Mouse (Mus musculus): ENCODE data around the gene Slx4ip.

Slx4ip gene

GRCm38 (mm10) chr2:136947500-136947899, 56.5 kb downstream of the Slx4ip start:
- no peak for DNase-seq (ENCODE audit: low read depth, low spot score)

- no peak for DNase-seq (ENCODE audit: low read depth, low spot score)
Measured at GRCm38 (mm10) chr2:136947937-136948336, 56.9 kb downstream of the Slx4ip start.

- DNase-seq (ENCODE audit: low read depth, low spot score), result no peak
Measured at GRCm38 (mm10) chr2:136952238-136952637, 61.2 kb downstream of the Slx4ip start.

- DNase-seq (ENCODE audit: low read depth, low spot score), result no peak
Measured at GRCm38 (mm10) chr2:136955726-136956571, 64.9 kb downstream of the Slx4ip start.

- DNase-seq (ENCODE audit: low read depth, low spot score), result no peak
Measured at GRCm38 (mm10) chr2:136958697-136959096, 67.7 kb downstream of the Slx4ip start.

- no peak for DNase-seq (ENCODE audit: low read depth, low spot score)
Measured at GRCm38 (mm10) chr2:136975774-136976173, 84.8 kb downstream of the Slx4ip start.

GRCm38 (mm10) chr2:136979056-136979772, 88.2 kb downstream of the Slx4ip start:
- DNase-seq (ENCODE audit: low read depth, low spot score), result no peak

- no peak for DNase-seq (ENCODE audit: low read depth, low spot score)
Measured at GRCm38 (mm10) chr2:136981062-136981879, 90.3 kb downstream of the Slx4ip start.

- no peak for DNase-seq (ENCODE audit: low read depth, low spot score)
Measured at GRCm38 (mm10) chr2:136983959-136984358, 92.9 kb downstream of the Slx4ip start.

- DNase-seq (ENCODE audit: low read depth, low spot score), result no peak
Measured at GRCm38 (mm10) chr2:136985998-136986730, 95.1 kb downstream of the Slx4ip start.

GRCm38 (mm10) chr2:136993116-136993515, 102.1 kb downstream of the Slx4ip start:
- DNase-seq (ENCODE audit: low read depth, low spot score), result no peak

- peak; percentile 34 for DNase-seq (ENCODE audit: low read depth, low spot score)
Measured at GRCm38 (mm10) chr2:136997104-136997503, 106.1 kb downstream of the Slx4ip start.

GRCm38 (mm10) chr2:137002031-137002430, 111.0 kb downstream of the Slx4ip start:
- no peak for DNase-seq (ENCODE audit: low read depth, low spot score)

- no peak for DNase-seq (ENCODE audit: low read depth, low spot score)
Measured at GRCm38 (mm10) chr2:137006656-137007055, 115.6 kb downstream of the Slx4ip start.

GRCm38 (mm10) chr2:137011980-137012379, 121.0 kb downstream of the Slx4ip start:
- no peak for DNase-seq (ENCODE audit: low read depth, low spot score)

- no peak for DNase-seq (ENCODE audit: low read depth, low spot score)
Measured at GRCm38 (mm10) chr2:137013151-137013550, 122.1 kb downstream of the Slx4ip start.

GRCm38 (mm10) chr2:137013811-137014350, 122.9 kb downstream of the Slx4ip start:
- DNase-seq (ENCODE audit: low read depth, low spot score), result no peak

- no peak for DNase-seq (ENCODE audit: low read depth, low spot score)
Measured at GRCm38 (mm10) chr2:137014423-137014822, 123.4 kb downstream of the Slx4ip start.

GRCm38 (mm10) chr2:137044122-137044521, 153.1 kb downstream of the Slx4ip start:
- no peak for DNase-seq (ENCODE audit: low read depth, low spot score)

GRCm38 (mm10) chr2:137049367-137049766, 158.3 kb downstream of the Slx4ip start:
- no peak for DNase-seq (ENCODE audit: low read depth, low spot score)

- no peak for DNase-seq (ENCODE audit: low read depth, low spot score)
Measured at GRCm38 (mm10) chr2:137049906-137050305, 158.9 kb downstream of the Slx4ip start.

Measured in retina, adult 2 months (tissue).